Mouse (Mus musculus): Measurements from ENCODE around the gene Slc24a4. TPM values are rescaled to one million over a fixed set of nuclear protein-coding genes. Genes with fewer than 3 reads are reported as not detected.
A peak's percentile ranks its signal among the peaks of the same experiment; 100 is the strongest.

Slc24a4 gene
- total RNA-seq, 2 experiments from 2014 or later, result 0.09 to 0.23 TPM

- DNase-seq, result no peak
- intact Hi-C loops (cut with DNase I; ENCODE audit: low total_unique reads), result no loop called here
Measured at GRCm38 (mm10) chr12:102282126-102282525, 153.6 kb downstream of the Slc24a4 start.

GRCm38 (mm10) chr12:102282763-102283482 lies 154.4 kb downstream of the Slc24a4 start, which contains the start of gene Rin3:
Gene Rin3, plus strand, starts transcription at chr12:102283048.
- intact Hi-C loops (cut with DNase I; ENCODE audit: low total_unique reads), result no loop called here
- DNase-seq, result peak; percentile 69

GRCm38 (mm10) chr12:102283483-102284266 lies 155.1 kb downstream of the Slc24a4 start:
- peak; percentile 67 for DNase-seq
- intact Hi-C loops (cut with DNase I; ENCODE audit: low total_unique reads), result no loop called here

- DNase-seq, result no peak
- intact Hi-C loops (cut with DNase I; ENCODE audit: low total_unique reads), result no loop called here
Measured at GRCm38 (mm10) chr12:102284267-102284610, 155.7 kb downstream of the Slc24a4 start.

GRCm38 (mm10) chr12:102284618-102285159 lies 156.2 kb downstream of the Slc24a4 start:
- intact Hi-C loops (cut with DNase I; ENCODE audit: low total_unique reads), result no loop called here
- no peak for DNase-seq

GRCm38 (mm10) chr12:102285318-102285717 lies 156.8 kb downstream of the Slc24a4 start:
- intact Hi-C loops (cut with DNase I; ENCODE audit: low total_unique reads), result no loop called here
- no peak for DNase-seq

GRCm38 (mm10) chr12:102285779-102286178 lies 157.2 kb downstream of the Slc24a4 start:
- DNase-seq, result no peak
- intact Hi-C loops (cut with DNase I; ENCODE audit: low total_unique reads), result no loop called here

- peak; percentile 78 for DNase-seq
- intact Hi-C loops (cut with DNase I; ENCODE audit: low total_unique reads), result no loop called here
Measured at GRCm38 (mm10) chr12:102286681-102287414, 158.3 kb downstream of the Slc24a4 start.

GRCm38 (mm10) chr12:102287904-102288602 lies 159.5 kb downstream of the Slc24a4 start:
- intact Hi-C loops (cut with DNase I; ENCODE audit: low total_unique reads), result no loop called here
- DNase-seq, result no peak

GRCm38 (mm10) chr12:102288846-102289245 lies 160.3 kb downstream of the Slc24a4 start:
- DNase-seq, result no peak
- intact Hi-C loops (cut with DNase I; ENCODE audit: low total_unique reads), result no loop called here

- intact Hi-C loops (cut with DNase I; ENCODE audit: low total_unique reads), result no loop called here
- no peak for DNase-seq
Measured at GRCm38 (mm10) chr12:102289568-102289967, 161.0 kb downstream of the Slc24a4 start.

- intact Hi-C loops (cut with DNase I; ENCODE audit: low total_unique reads), result no loop called here
- DNase-seq, result no peak
Measured at GRCm38 (mm10) chr12:102290662-102291061, 162.1 kb downstream of the Slc24a4 start.

GRCm38 (mm10) chr12:102291686-102292085 lies 163.2 kb downstream of the Slc24a4 start:
- intact Hi-C loops (cut with DNase I; ENCODE audit: low total_unique reads), result no loop called here
- no peak for DNase-seq

- no peak for DNase-seq
- intact Hi-C loops (cut with DNase I; ENCODE audit: low total_unique reads), result no loop called here
Measured at GRCm38 (mm10) chr12:102292501-102293215, 164.1 kb downstream of the Slc24a4 start.

- intact Hi-C loops (cut with DNase I; ENCODE audit: low total_unique reads), result no loop called here
- DNase-seq, result no peak
Measured at GRCm38 (mm10) chr12:102294634-102295033, 166.1 kb downstream of the Slc24a4 start.

GRCm38 (mm10) chr12:102295230-102295629 lies 166.7 kb downstream of the Slc24a4 start:
- intact Hi-C loops (cut with DNase I; ENCODE audit: low total_unique reads), result no loop called here
- DNase-seq, result no peak

GRCm38 (mm10) chr12:102295662-102296061 lies 167.1 kb downstream of the Slc24a4 start:
- intact Hi-C loops (cut with DNase I; ENCODE audit: low total_unique reads), result no loop called here
- no peak for DNase-seq

- DNase-seq, result no peak
- intact Hi-C loops (cut with DNase I; ENCODE audit: low total_unique reads), result no loop called here
Measured at GRCm38 (mm10) chr12:102296361-102296760, 167.8 kb downstream of the Slc24a4 start.

- intact Hi-C loops (cut with DNase I; ENCODE audit: low total_unique reads), result no loop called here
- DNase-seq, result no peak
Measured at GRCm38 (mm10) chr12:102296967-102297366, 168.4 kb downstream of the Slc24a4 start.

Data from gastrocnemius, postnatal 14 days (tissue).